ENCODE assay signal across 11 mouse cellular contexts in genomic region chr7:26780510-26780909, GRCm38 (mm10). TPM values are rescaled to one million over a fixed set of nuclear protein-coding genes. Genes with fewer than 3 reads are reported as not detected.
A peak's percentile ranks its signal among the peaks of the same experiment; 100 is the strongest.
DNase-seq lines count a peak whose midpoint lies in the region; ATAC-seq and TF ChIP-seq lines count a peak whose summit lies in the region.
"Had no signal": no experiment of that assay in that cellular context is flagged by ENCODE, and none has a peak within 500 bp of the region (broad histone marks: within the 10 kb centered on the region; RNA-seq: fewer than 3 reads in every experiment).

No protein-coding gene starts in this region.

- no peaks in the 10 kb centered on the region for H3K36me3 ChIP-seq in forebrain, embryonic 16.5 days (ENCODE audit: control insufficient read depth, insufficient read depth)
- H3K36me3 ChIP-seq in liver, embryonic 12.5 days, result no peaks in the 10 kb centered on the region
- no peaks in the 10 kb centered on the region for H3K36me3 ChIP-seq in intestine, embryonic 15.5 days
- H3K36me3 ChIP-seq: embryonic facial prominence, embryonic 12.5 days had no signal

- H3K27me3 ChIP-seq in forebrain, embryonic 16.5 days (replicated peaks; ENCODE audit: control insufficient read depth, insufficient read depth, low read length), result no peaks in the 10 kb centered on the region
- no peaks in the 10 kb centered on the region for H3K27me3 ChIP-seq in liver, embryonic 12.5 days (replicated peaks)
- H3K27me3 ChIP-seq in intestine, embryonic 15.5 days (replicated peaks), result no peaks in the 10 kb centered on the region
- H3K27me3 ChIP-seq: embryonic facial prominence, embryonic 12.5 days had no signal

- peak overlapping the region; percentile 41 for H3K4me2 ChIP-seq in forebrain, embryonic 16.5 days (ENCODE audit: low read length)
- no peak overlapping the region for H3K4me2 ChIP-seq in liver, embryonic 12.5 days
- no peak overlapping the region for H3K4me2 ChIP-seq in intestine, embryonic 15.5 days (replicated peaks)
- H3K4me2 ChIP-seq: embryonic facial prominence, embryonic 12.5 days had no signal

- no peaks in the 10 kb centered on the region for H3K4me1 ChIP-seq in forebrain, embryonic 16.5 days (replicated peaks; ENCODE audit: control insufficient read depth, insufficient read depth, low read length)
- H3K4me1 ChIP-seq in liver, embryonic 12.5 days, result no peaks in the 10 kb centered on the region
- H3K4me1 ChIP-seq in lung, adult 2 months (ENCODE audit: control insufficient read depth, insufficient read depth, low read length), result no peaks in the 10 kb centered on the region
- no peaks in the 10 kb centered on the region for H3K4me1 ChIP-seq in intestine, embryonic 15.5 days (replicated peaks)
- H3K4me1 ChIP-seq: embryonic facial prominence, embryonic 12.5 days had no signal

- no peak for TF ChIP-seq POLR2A in lung, adult 2 months (IDR thresholded peaks at IDR 0.05; ENCODE audit: borderline replicate concordance, extremely low read depth, low read depth, low read length)

- TF ChIP-seq CTCF in lung, adult 2 months (IDR thresholded peaks at IDR 0.05; ENCODE audit: insufficient read depth, low read length), result no peak

- no peak overlapping the region for H3K9ac ChIP-seq in forebrain, embryonic 16.5 days (replicated peaks; ENCODE audit: low read depth, low read length)
- H3K9ac ChIP-seq in liver, embryonic 12.5 days, result no peak overlapping the region
- no peak overlapping the region for H3K9ac ChIP-seq in intestine, embryonic 15.5 days
- H3K9ac ChIP-seq: embryonic facial prominence, embryonic 12.5 days had no signal

- ATAC-seq in forebrain, embryonic 16.5 days, result peak; percentile 87
- ATAC-seq in liver, embryonic 12.5 days, result no peak
- no peak for ATAC-seq in intestine, embryonic 15.5 days

- no peaks in the 10 kb centered on the region for H3K9me3 ChIP-seq in forebrain, embryonic 16.5 days (ENCODE audit: control insufficient read depth, low read length)
- no peaks in the 10 kb centered on the region for H3K9me3 ChIP-seq in liver, embryonic 12.5 days (replicated peaks)
- no peaks in the 10 kb centered on the region for H3K9me3 ChIP-seq in intestine, embryonic 15.5 days
- H3K9me3 ChIP-seq: embryonic facial prominence, embryonic 12.5 days had no signal

- intact Hi-C loops in left cerebral cortex, postnatal 4 days (cut with DNase I), result no loop called here

- WGBS in forebrain, embryonic 16.5 days, result 1% methylated on average over 11 of the region's 11 CpGs
- WGBS in liver, embryonic 12.5 days (ENCODE audit: insufficient replicate concordance), result 12% methylated on average over 11 of the region's 11 CpGs
- WGBS in lung, adult 2 months, result 18% methylated on average over 11 of the region's 11 CpGs
- 14% methylated on average over 11 of the region's 11 CpGs for WGBS in intestine, embryonic 15.5 days

- H3K4me3 ChIP-seq in forebrain, embryonic 16.5 days (replicated peaks; ENCODE audit: low read length), result peak overlapping the region; percentile 21
- H3K4me3 ChIP-seq in liver, embryonic 12.5 days, result no peak overlapping the region
- no peak overlapping the region for H3K4me3 ChIP-seq in lung, adult 2 months (replicated peaks; ENCODE audit: extremely low read depth, low read depth, low read length)
- H3K4me3 ChIP-seq in intestine, embryonic 15.5 days (replicated peaks), result no peak overlapping the region
- H3K4me3 ChIP-seq: embryonic facial prominence, embryonic 12.5 days had no signal

- H3K27ac ChIP-seq in forebrain, embryonic 16.5 days (ENCODE audit: low read length), result no peak overlapping the region
- H3K27ac ChIP-seq in liver, embryonic 12.5 days, result no peak overlapping the region
- H3K27ac ChIP-seq in intestine, embryonic 15.5 days, result no peak overlapping the region
- H3K27ac ChIP-seq: embryonic facial prominence, embryonic 12.5 days had no signal

- DNase-seq in left cerebral cortex, adult 18-20 months (ENCODE audit: low spot score in 2 of 2), result peak; percentile 6 to 33
- no peak for DNase-seq in left cerebral cortex, adult 11 months (ENCODE audit: low spot score)
- DNase-seq in left cerebral cortex, postnatal 4 days, result peak; percentile 20
- peak; percentile 31 for DNase-seq in right cerebral cortex, postnatal 25 days
- DNase-seq in lung, adult 2 months, result no peak
- DNase-seq: heart, postnatal 4 days had no signal

RNA-seq across cellular contexts. Expression of gene Cyp2b19, which starts 23.6 kb away (rescaled TPM):
- not detected for total RNA-seq in left cerebral cortex, adult 18-20 months (2021)
- polyA plus RNA-seq in forebrain, embryonic 16.5 days (2015; fragmentation: Nextera tagmentation; extraction: Ambion mirVana), result 0.22 and 0.24 TPM in 2 replicates
- not detected for total RNA-seq in left cerebral cortex, postnatal 4 days (2021)
- polyA plus RNA-seq in liver, embryonic 12.5 days (2016; fragmentation: Nextera tagmentation; extraction: Ambion mirVana), result not detected in 2 replicates
- 0.24 TPM in 1 of 2 replicates, not detected in the other for polyA plus RNA-seq in lung, adult 2 months (2012; rRNA removed)
- not detected in 2 replicates for polyA plus RNA-seq in intestine, embryonic 15.5 days (2015; fragmentation: Nextera tagmentation; extraction: Ambion mirVana)
- total RNA-seq: heart, postnatal 4 days had no signal
- polyA plus RNA-seq: lung, embryonic 16.5 days had no signal

RNA-seq across cellular contexts. Expression of gene Cyp2g1, which starts 28.2 kb away (rescaled TPM):
- not detected for total RNA-seq in left cerebral cortex, adult 18-20 months (2021)
- not detected in 2 replicates for polyA plus RNA-seq in forebrain, embryonic 16.5 days (2015; fragmentation: Nextera tagmentation; extraction: Ambion mirVana)
- total RNA-seq in left cerebral cortex, postnatal 4 days (2021), result not detected
- not detected in 2 replicates for polyA plus RNA-seq in liver, embryonic 12.5 days (2016; fragmentation: Nextera tagmentation; extraction: Ambion mirVana)
- not detected in 2 replicates for polyA plus RNA-seq in lung, adult 2 months (2012; rRNA removed)
- not detected in 2 replicates for polyA plus RNA-seq in intestine, embryonic 15.5 days (2015; fragmentation: Nextera tagmentation; extraction: Ambion mirVana)
- total RNA-seq: heart, postnatal 4 days had no signal
- polyA plus RNA-seq: embryonic facial prominence, embryonic 12.5 days; lung, embryonic 16.5 days had no signal

RNA-seq across cellular contexts. Expression of gene Cyp2a5, which starts 54.6 kb away (rescaled TPM):
- under 1 TPM in 1 of 2 experiments, not detected in 1; 0.56 TPM for total RNA-seq in left cerebral cortex, adult 18-20 months (2021)
- polyA plus RNA-seq in forebrain, embryonic 16.5 days (2015; fragmentation: Nextera tagmentation; extraction: Ambion mirVana), result 0.29 and 0.41 TPM in 2 replicates
- not detected for total RNA-seq in left cerebral cortex, postnatal 4 days (2021)
- not detected in 2 replicates for polyA plus RNA-seq in liver, embryonic 12.5 days (2016; fragmentation: Nextera tagmentation; extraction: Ambion mirVana)
- polyA plus RNA-seq in lung, adult 2 months (2012; rRNA removed), result 28.3 and 52.7 TPM in 2 replicates
- not detected in 2 replicates for polyA plus RNA-seq in intestine, embryonic 15.5 days (2015; fragmentation: Nextera tagmentation; extraction: Ambion mirVana)
- total RNA-seq: heart, postnatal 4 days had no signal
- polyA plus RNA-seq: embryonic facial prominence, embryonic 12.5 days; lung, embryonic 16.5 days had no signal

Comparison
In these comparisons a context has a peak if more than half of its experiments do, and no peak if none do; other contexts are left out.
1. DNase-seq: peak in left cerebral cortex, adult 18-20 months (2 of 2), left cerebral cortex, postnatal 4 days (single experiment) and right cerebral cortex, postnatal 25 days (single experiment); none in left cerebral cortex, adult 11 months (single experiment) and lung, adult 2 months (single experiment).
2. RNA of gene Cyp2a5, which starts 54.6 kb away (polyA plus RNA-seq): 28.3 to 52.7 TPM in lung, adult 2 months; 0.29 to 0.41 TPM in forebrain, embryonic 16.5 days, not detected in intestine, embryonic 15.5 days and not detected in liver, embryonic 12.5 days; every median in the first group is over 10 times any median in the second.